Mouse (Mus musculus): ENCODE results near the gene Fam114a1.

The Fam114a1 gene

DNA sequence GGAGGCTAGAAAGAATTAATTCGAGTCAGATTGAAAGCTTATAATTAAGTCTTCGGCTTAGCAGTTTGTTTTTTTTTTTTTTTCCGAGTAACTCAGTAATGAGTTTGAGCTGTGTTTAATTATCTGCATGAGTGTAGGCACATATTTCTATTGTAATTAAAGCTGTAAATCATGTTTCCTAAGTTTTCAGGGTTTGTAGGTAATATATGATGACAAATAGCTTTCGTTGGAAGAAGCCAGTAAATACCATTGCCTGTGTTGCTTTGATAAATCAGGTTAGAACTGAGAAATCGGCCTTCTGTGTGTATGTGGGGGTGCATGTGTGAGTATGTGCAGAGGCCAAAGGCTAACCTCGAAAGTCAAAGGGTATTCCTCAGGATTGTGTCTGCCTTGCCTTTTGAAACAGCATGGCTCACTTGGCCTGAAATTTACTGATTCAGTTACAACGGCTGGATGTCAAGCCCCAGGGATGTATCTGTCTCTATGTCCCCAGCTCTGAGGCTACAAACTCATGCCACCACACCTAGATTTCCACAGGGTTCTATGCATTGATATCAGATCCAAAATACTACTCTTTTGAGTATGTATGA is 34.2 kb downstream of the Fam114a1 start:
- no peak for DNase-seq (ENCODE audit: low spot score in 2 of 2)

DNA sequence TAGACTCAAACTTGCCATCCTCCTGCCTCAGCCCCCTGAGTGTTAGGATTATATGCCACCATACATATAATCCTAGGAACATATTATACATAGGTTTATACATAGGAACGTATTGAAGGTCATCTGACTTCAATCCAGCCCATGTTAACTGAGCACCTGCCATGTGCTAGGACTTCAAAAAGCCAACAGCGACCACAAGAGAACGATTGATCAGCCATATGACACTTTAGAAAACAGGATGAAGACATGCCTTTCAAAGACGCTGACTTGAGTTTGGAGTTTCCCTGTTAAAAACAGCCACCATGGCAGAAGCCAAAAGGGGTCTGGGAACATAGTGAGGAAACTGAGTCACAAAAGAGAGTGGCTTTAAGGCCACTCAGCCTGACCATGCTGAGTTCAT is 35.4 kb downstream of the Fam114a1 start:
- no peak for DNase-seq (ENCODE audit: low spot score in 2 of 2)

DNA sequence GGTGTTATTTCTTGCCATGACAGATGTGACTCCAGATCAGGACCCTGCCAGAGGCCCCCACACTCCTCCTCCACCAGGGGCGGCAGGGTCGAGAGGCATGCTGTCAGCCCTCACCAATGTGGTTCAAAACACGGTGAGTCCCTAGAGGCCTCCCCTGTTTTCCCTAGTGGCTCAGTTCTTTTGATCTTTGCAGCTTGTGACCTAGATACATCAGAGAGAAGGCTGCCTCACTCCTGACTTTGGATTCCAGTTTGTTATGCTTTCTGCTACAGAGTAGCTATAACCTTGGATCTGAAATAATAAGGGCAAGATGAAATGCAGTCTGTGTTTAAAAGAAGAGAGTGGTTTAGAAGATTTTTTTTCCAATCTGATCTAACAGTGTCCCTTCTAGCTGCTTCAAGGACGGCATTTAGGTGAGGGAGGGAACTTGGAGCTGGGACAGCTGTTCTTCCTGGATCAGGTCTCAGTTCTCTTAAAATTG is 36.2 kb downstream of the Fam114a1 start:
- peak in 1 of 2 experiments; percentile 29 for DNase-seq (ENCODE audit: low spot score in 2 of 2)

DNA sequence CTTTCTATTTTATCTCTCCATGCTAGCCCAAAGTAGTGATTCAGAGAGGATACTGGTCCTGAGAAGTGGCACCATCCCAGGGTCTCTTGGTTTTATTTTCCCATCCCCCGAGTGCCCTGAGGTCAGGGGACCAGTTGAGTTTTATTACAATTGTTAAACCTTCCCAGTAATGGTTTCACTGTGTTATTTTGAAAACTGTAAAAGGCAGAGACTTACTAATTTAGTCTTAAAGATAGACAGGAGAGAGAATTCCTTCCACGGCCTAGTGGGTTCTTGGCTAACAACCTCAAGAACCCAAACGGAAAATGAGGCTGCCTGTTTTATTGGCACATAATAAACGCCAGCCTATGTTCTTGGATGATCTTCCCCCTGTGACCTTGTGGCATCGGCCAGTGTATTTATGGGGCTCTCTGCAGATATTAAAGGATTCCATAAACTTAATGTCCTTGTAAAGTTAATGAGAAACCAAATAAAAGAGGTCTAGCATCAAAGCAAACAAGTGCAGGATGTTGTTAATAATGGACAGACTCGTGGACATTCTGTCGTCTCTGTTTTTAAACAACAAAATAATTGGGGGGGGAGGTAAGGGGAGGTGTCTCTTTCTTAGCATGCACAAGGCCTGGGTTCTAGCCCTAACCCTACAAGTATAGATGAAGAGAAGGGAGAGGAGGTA is 42.2 kb downstream of the Fam114a1 start:
- DNase-seq (ENCODE audit: low spot score in 2 of 2): no peak

DNA sequence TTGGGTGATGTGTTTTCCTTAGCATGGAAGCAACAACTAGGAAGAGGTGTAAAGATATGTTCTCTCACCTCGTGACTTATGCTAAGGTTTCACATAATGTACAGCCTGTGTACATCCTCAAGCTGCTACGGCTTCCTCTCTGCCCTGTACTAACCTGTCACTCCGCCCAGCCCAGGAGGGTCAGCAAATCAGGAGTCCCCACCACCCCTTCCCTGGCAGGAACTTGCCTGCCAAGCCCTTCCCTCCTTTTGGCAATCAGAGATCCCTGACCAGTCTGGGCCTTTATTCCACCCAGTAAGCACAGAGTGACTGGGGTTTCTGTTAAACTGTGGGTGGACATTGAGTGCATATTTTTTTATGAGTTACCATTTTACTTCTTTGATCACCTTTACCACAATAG is 45.6 kb downstream of the Fam114a1 start:
- no peak for DNase-seq (ENCODE audit: low spot score in 2 of 2)

DNA sequence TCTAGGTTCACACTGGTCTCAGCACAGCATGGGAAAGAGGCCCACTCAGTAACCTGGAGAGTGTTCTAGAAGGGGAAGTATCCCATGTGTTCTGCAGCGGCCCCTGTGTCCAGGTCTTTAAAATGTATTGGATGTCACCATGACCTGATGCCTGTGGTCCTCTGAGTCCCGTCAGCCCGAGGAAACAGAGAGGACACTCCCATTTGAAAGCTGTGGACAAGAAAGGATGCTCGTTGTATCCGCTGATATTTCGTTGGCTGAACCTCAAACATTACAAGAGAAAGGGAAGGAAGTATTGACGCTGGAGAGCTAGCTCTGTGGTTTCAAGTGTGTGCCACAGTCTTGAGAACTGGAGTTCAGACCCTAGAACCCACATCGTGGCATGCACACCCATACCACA is 49.2 kb downstream of the Fam114a1 start:
- no peak for DNase-seq (ENCODE audit: low spot score in 2 of 2)

DNA sequence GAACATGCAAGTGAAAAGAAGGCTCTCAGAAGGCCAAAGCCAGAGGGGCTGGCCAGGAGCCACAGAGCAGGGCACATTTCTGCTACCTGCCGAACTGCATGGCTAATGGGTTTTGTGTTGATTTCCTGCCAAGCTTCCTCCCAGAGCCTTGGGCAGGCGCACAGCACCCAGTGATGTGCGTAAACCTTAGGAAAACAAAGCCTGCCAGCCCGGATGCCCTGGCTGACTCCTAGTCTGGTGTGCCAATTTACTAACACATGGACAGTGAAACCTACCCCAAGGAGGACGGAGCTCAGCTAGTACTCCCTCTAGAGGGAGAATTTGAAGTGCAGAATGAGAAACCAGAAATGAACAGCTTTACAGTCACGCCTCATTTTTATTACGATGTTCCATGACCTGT is 50.0 kb downstream of the Fam114a1 start:
- no peak for DNase-seq (ENCODE audit: low spot score in 2 of 2)

DNA sequence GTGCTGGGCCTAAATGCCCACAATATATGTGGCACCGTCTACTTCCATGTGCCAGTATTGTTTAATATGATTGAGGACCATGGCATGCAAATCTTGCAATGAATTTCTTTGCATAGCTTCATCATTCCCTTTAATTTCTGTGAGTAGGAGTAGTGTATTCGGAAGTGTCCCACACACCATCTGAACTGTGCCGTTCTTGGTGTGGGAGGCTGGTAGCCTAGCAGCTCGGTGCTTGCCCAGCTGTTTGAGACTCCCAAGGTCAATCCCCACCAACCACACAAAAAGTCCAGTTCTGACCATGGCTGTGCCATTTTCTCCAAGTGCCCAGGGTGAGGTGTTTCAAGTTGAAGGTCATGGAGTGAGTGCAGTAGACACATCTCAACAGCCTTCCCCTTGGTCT is 52.1 kb downstream of the Fam114a1 start:
- no peak for DNase-seq (ENCODE audit: low spot score in 2 of 2)

DNA sequence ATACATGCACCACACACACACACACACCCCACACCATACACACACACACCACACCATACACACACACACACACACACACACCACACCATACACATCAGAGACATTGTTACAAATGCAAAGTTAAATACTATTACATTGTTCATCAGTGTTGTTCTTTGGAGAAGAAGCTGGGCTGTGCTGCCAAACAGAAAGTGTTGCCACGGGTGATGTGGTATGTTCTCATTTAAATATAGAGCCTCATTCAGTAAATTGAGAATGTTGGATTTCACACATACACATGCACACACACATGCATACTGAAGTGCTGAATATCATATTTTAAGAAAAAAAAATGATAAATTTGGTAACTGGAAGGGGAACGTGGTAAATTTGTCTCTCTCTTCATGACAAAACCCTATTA is 54.8 kb downstream of the Fam114a1 start:
- no peak for DNase-seq (ENCODE audit: low spot score in 2 of 2)

DNA sequence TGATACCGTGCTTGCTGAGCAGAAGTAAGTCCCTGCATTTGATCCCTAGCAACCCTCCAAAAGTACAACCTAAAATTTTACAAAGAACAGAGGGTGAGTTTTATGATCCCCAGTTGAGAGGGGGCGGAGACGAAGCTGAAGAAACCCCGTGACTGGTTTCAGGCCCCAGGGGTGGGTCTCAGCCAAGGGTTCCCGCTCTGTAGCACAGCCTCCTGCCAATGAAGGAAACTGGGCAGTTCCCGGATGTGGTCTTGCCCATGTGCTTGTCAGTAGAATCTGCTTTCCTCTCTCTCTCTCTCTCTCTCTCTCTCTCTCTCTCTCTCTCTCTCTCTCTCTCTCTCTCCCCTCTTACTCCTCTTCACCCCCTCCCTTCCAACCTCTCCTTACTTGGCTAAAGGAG is 56.0 kb downstream of the Fam114a1 start:
- peak in 1 of 2 experiments; percentile 58 for DNase-seq (ENCODE audit: low spot score in 2 of 2)

DNA sequence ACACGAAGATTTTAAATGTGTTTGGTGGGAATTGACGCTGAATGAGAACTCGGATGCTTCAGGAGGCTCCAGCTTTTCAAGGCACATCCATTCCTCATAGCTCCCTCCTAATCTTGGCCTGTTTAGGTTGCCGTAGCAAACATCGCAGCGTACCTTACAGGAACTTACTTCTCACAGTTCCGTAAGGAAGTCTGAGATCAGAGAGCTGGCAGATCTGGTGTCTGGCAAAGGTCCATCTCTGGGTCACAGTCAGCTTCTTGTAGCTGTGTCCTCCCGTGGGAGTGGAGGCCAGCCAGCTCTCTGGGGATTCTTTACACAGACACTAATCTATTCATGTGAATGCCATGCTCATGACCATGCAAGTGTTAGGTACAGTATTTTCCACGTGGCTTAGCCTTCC is 56.9 kb downstream of the Fam114a1 start:
- no peak for DNase-seq (ENCODE audit: low spot score in 2 of 2)

DNA sequence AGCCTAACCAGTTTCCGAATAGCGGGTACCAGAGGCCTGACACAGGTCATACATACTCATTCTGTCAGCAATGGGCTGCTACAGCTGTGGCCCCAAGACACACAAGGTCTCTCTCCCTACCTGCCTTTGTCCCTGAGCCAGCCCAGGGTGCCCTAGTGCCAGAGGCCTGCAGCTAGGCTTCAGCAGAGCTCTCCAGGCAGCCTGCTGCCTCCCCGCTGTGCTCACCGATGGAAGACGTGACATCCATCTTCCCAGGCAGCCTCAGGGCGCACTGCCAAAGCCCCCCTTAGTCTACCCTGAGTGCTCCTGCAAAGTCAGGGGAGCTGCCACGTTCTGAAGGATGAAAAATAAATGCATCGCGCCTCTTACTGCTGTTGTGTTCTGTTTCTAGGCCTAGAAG is 58.1 kb downstream of the Fam114a1 start:
- no peak for DNase-seq (ENCODE audit: low spot score in 2 of 2)

DNA sequence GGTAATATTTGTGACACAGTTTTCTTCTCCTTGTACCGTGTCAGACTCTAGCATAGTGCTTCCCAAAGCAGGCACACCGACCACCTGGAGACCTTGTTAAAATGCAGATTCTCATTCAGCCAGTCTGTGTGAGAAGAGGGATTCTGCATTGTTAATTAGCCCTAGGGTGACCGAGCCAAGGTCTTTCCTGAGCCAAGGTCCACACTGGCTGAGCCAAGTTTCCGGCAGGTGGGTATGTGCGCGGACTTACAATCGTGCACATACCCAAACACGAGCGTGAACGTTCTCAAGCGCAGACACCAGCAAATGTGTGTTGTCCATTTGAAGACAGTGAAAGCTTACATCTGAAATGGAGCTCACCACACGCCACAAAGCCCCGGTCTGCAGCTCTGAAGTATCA is 66.7 kb downstream of the Fam114a1 start:
- DNase-seq (ENCODE audit: low spot score in 2 of 2): no peak

DNA sequence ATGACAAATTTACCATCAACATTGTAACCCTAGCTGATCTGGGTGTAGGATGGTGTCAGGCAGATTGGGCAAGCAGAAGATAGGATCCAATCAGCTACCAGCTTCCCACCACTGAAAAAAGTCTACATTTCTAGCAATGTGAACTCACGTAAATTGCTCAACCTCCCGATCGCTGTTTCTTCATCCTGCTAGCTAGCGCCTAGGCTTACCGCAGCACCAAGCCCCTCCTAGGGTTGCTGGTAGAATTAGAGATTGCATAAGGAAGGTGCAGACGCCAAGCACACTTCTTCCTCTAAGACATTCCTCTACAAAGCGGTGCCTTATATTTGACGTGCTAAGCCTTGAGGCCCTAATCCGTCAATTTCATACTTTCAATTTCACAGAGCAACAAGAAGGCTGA is 68.4 kb downstream of the Fam114a1 start:
- DNase-seq (ENCODE audit: low spot score in 2 of 2): no peak

DNA sequence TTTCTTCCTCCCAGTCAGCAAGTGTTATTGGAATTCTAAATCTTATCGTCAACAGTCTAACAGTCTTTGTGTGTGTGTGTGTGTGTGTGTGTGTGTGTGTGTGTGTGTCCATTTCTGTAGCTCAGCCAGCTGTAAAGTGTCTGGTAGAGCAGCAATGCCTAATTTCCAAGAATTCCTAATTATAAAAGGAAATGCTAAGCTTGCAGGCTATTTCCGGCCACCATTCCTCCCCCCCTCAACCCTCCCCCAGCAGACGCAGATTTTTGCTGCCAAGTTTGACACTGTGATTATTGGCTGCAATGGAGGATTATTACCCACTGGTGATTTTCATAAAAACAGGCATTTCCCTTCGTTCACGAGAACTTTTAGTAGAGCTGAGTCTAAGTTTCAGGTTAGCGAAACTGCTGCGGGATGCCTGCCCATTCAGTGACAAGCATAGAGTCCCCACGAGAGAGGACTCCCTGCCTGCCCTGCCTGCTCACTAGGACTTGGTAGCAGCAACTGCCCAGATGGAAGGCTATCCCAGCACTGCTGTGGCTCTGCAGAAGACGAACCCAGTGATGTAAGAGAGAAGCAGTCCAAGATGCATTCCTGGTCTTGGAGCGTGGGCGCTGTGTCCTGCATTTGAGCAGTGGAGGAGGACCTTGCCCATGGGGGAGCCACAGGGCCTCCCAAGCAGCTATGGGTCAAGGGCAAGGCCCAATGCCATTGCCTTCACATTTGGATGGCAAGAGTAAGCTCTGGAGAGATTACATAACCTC is 69.1 kb downstream of the Fam114a1 start:
- no peak for DNase-seq (ENCODE audit: low spot score in 2 of 2)

DNA sequence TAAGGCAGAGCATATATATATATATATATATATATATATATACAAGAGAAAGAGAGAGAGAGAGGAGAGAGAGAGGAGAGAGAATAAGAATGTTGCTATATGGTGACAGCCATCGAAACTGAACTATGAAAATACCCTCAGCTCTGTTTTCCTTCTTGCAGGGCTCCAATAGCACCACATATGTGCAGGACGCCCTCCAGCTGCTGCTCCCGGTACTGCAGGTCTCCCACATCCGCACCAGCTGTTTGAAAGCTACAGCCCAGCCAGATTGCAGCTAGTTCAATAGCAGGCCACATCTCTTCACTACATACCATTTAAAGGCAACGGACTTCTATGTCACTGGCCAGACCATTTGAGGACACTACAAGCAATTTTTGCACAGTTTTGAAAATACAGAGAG is 70.6 kb downstream of the Fam114a1 start:
- DNase-seq (ENCODE audit: low spot score in 2 of 2): peak in 1 of 2 experiments; percentile 61

DNA sequence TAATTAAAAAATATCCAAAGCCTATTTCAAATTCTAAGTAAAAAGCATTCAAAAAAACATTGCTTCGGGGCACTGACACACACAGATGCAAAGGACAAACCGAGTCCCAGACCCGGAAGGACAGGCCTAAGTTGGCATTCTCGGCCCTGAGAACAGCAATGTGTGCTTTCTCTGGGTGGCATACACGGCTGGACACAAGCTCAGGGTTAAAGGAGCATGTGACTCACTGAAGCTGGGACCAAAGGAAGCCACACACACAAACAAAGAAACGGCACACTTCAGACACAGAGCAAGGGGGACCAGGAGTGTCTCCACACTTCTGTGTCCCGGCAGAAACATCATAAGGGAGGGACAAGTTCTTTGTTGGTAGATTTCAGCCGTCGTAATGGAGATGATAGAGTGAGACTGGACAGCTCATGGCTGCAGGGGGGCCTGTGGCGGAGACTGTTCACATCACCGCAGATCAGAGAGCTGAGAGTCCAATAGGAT is 73.6 kb downstream of the Fam114a1 start:
- no peak for DNase-seq (ENCODE audit: low spot score in 2 of 2)

DNA sequence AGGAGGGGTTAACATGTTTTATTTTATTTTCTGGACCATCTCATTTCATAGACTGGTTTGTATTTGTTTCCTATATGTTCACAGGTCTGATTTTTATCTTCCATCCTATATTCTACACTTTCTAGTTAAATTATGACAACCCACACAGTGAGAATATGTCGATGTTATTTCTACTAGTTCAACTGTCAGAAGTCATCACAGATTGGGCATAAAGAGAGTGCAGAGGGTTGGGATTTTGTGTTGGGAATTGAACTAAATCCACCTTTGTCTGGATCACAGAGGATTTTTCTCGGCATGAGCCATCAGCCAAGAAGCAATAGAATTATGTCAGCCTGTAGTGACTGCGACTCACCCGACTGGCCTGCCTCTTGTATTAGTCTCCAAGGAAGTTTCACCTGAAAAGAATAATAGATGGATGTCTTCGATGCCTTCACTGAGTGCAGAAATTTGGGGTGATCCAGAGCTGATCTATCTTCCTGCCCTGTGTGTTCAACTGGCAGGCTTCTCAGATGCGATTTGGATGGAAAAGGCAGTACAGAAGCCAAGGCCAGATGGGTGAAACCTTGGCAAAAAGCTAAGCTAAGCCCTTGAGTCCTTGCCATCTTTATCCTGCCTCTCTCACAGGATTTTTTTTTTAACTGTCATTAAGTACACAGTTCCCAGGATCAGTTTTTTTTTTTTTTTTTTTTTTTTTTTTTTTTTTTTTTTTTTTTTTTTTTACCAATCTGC is 75.9 kb downstream of the Fam114a1 start:
- DNase-seq (ENCODE audit: low spot score in 2 of 2): no peak

DNA sequence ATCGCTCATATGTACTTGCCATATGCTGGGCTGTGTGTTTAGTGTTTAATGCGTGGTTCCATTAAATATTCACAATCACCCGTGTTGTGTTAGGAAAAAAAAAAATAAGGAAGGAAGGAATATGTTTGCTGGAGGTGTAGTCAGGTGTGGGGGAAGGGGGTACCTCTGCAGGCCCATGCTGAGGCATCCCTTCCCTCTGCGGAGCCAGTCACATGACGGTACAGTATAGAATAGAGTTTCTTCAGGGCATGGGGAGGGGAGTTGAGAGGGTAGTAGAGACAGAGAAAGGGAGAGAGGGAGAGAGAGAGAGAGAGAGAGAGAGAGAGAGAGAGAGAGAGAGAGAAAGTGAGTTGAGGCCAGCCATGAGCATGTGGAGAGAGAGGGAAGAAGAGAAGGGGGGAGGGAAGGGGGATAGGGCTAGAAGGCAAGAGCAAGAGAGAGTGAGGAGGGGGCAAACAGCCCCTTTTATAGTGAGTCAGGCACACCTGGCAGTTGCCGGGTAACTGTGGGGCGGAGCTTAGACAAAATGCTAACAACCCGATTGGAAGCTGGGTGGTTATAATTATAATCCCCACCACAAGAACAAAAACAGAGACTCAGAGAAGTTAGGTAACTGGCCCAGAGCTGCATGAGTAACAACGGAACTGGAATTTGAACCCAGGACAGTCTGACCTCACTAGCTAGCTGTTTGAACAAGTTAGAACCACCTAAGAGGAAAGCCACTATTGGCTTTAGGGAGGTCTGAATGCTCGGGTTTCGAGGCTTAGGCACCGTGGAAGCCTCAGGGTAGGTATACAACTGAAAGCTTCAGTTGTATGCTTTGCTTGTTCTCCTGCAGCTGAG is 76.8 kb downstream of the Fam114a1 start:
- DNase-seq (ENCODE audit: low spot score in 2 of 2): no peak

DNA sequence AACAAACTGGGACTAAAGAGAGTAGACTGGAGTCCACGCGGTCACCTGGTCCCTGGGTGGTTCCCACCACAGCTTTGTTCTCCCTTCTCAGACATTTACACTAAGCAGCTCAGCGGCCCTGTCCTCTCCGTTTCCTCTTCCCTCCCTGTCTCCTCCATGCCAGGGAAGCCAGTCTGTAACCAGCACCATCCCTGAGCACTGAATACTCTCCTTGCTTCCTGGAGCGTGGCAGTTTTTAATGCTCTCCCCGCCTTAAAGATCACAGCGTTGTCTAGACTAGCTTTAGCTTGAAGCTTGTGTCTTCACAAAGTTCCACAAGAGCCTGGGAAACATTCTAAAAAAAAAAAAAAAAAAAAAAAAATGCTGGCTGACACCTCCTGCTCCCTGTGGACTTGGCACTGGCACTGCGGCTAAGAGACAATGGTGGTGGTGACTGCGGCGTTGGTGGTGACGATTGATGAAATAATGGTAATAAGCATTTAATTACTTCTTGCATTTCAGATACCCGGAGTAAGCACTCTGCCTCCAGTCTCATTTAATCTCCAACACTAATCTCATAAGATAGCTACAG is 77.5 kb downstream of the Fam114a1 start:
- no peak for DNase-seq (ENCODE audit: low spot score in 2 of 2)

DNA sequence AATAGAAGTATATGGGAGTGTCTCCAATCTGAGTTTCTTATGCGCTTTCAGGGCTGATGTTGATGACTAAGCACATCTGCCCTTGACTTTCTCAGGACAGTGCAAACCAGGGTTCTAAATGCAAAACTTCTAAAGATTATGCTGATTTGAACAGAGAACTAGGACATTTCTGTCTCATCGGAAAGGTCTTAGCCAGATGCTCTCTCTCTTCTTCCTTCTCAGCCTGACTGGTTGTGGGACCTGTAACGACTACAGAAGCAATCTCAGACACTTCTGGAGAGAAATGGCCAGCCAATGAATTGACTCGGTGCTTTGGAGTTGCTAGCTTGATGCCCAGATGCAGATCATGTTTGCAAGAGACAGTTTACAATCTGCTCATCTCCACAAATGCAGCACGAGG is 80.0 kb downstream of the Fam114a1 start:
- no peak for DNase-seq (ENCODE audit: low spot score in 2 of 2)
